Mouse (Mus musculus) monocyte, adult 2 months (primary cell): ENCODE data around the gene Epha2.

Source experiments
- DNase-seq, 2 experiments: peaks; one replicate each; pipeline ENCODE4 v3.0.0; 2022; ENCODE audit warnings: low spot score in 2 of 2, low read depth in 1 of 2

Gene Epha2

GRCm38 (mm10) chr4:141279327-141279726 is 21.7 kb upstream of the Epha2 start:
- no peak for DNase-seq

GRCm38 (mm10) chr4:141279783-141280182 is 21.3 kb upstream of the Epha2 start:
- DNase-seq: no peak

- no peak for DNase-seq
Observed at GRCm38 (mm10) chr4:141280471-141280870, 20.6 kb upstream of the Epha2 start.

- no peak for DNase-seq
Observed at GRCm38 (mm10) chr4:141281153-141281552, 19.9 kb upstream of the Epha2 start.

- no peak for DNase-seq
Observed at GRCm38 (mm10) chr4:141281578-141281977, 19.5 kb upstream of the Epha2 start.

GRCm38 (mm10) chr4:141282087-141282486 is 19.0 kb upstream of the Epha2 start:
- DNase-seq: no peak

GRCm38 (mm10) chr4:141282623-141283022 is 18.4 kb upstream of the Epha2 start:
- no peak for DNase-seq

- no peak for DNase-seq
Observed at GRCm38 (mm10) chr4:141283176-141283878, 17.7 kb upstream of the Epha2 start.

- no peak for DNase-seq
Observed at GRCm38 (mm10) chr4:141283879-141284411, 17.1 kb upstream of the Epha2 start.

- DNase-seq: no peak
Observed at GRCm38 (mm10) chr4:141284486-141284885, 16.6 kb upstream of the Epha2 start.

GRCm38 (mm10) chr4:141285128-141285527 is 15.9 kb upstream of the Epha2 start:
- no peak for DNase-seq

GRCm38 (mm10) chr4:141286860-141287517 is 14.1 kb upstream of the Epha2 start:
- DNase-seq: no peak

- DNase-seq: no peak
Observed at GRCm38 (mm10) chr4:141287518-141288004, 13.5 kb upstream of the Epha2 start.

- no peak for DNase-seq
Observed at GRCm38 (mm10) chr4:141288152-141288551, 12.9 kb upstream of the Epha2 start.

GRCm38 (mm10) chr4:141291571-141292375 is 9.3 kb upstream of the Epha2 start:
- DNase-seq: no peak

- no peak for DNase-seq
Observed at GRCm38 (mm10) chr4:141295774-141296186, 5.3 kb upstream of the Epha2 start.

- no peak for DNase-seq
Observed at GRCm38 (mm10) chr4:141297934-141298333, 3.1 kb upstream of the Epha2 start.

GRCm38 (mm10) chr4:141299356-141299755 is 1.7 kb upstream of the Epha2 start:
- DNase-seq: no peak

- no peak for DNase-seq
Observed at GRCm38 (mm10) chr4:141300196-141300595, 844 bp upstream of the Epha2 start.

- no peak for DNase-seq
Observed at GRCm38 (mm10) chr4:141301591-141302427, 769 bp downstream of the Epha2 start.
